ENCODE assay signal across 18 mouse cellular contexts in the genomic region with DNA sequence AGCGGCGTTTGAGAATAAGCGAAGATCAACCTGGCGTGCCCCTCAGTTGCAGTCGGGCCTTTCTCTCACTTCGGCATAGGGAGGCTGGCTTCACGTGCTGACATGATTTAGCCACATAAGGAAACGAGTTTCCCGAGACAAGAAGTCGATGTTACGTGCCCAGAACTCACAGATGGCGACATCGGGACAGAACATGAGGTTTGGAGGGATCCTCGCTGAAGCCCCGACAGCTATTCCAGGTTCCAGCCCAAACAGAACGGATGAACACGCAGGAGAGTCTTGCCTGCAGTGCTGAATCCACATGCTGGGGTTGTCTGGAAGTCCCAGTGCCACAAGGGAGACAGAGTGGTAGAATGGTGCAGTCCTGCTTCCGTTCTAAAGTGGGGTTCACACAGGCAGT. TPM values are rescaled to one million over a fixed set of nuclear protein-coding genes. Genes with fewer than 3 reads are reported as not detected.
DNase-seq lines count a peak whose midpoint lies in the region.
"Had no signal": no experiment of that assay in that cellular context is flagged by ENCODE, and none has a peak within 500 bp of the region (broad histone marks: within the 10 kb centered on the region; RNA-seq: fewer than 3 reads in every experiment).

No protein-coding gene starts in this region.

- DNase-seq in cerebellum, postnatal 14 days = peak; percentile 55 to 60
- DNase-seq in cerebellum, adult 11-12 months = no peak
- DNase-seq in brain, adult 2 months (ENCODE audit: low read depth, low spot score) = peak; percentile 50
- DNase-seq in layer of hippocampus, adult 11-12 months (ENCODE audit: low spot score) = peak; percentile 52
- peak; percentile 41 to 49 for DNase-seq in layer of hippocampus, postnatal 10 days (ENCODE audit: low spot score in 2 of 2)
- no peak for DNase-seq in frontal cortex, adult 2 months (ENCODE audit: extremely low spot score in 1 of 2, low spot score in 1 of 2)
- no peak for DNase-seq in urinary bladder, postnatal 4 days (ENCODE audit: low spot score in 2 of 2)
- DNase-seq in heart, postnatal 36 days = no peak
- DNase-seq: adrenal gland, postnatal 10 days; cerebellum, adult 18-20 months; cerebellum, postnatal 36 days; embryo, embryonic 11 days; gastrocnemius, postnatal 10 days; lung, adult 18-20 months; lung, postnatal 10 days had no signal

- intact Hi-C loops in heart, postnatal 36 days (cut with DNase I) = no loop called here

RNA-seq across cellular contexts. Expression of a gene that starts 29.6 kb away (rescaled TPM):
- total RNA-seq in layer of hippocampus, postnatal 10 days (2021) = under 1 TPM; 0.40 to 0.80 TPM
- polyA plus RNA-seq in frontal cortex, adult 2 months (2012; rRNA removed) = 1.8 and 1.9 TPM in 2 replicates
- under 1 TPM; 0.35 to 0.56 TPM for total RNA-seq in heart, postnatal 36 days (2021)
- polyA plus RNA-seq: heart, postnatal 0 days; midbrain, embryonic 10.5 days; myocyte had no signal

RNA-seq across cellular contexts. Expression of a gene that starts 29.7 kb away (rescaled TPM):
- total RNA-seq in layer of hippocampus, postnatal 10 days (2021) = under 1 TPM; 0.42 to 0.75 TPM
- polyA plus RNA-seq in frontal cortex, adult 2 months (2012; rRNA removed) = 1.2 and 1.8 TPM in 2 replicates
- total RNA-seq in heart, postnatal 36 days (2021) = not detected

Comparison
In these comparisons a context has a peak if more than half of its experiments do, and no peak if none do; other contexts are left out.
1. DNase-seq: peak in cerebellum, postnatal 14 days (2 of 2), brain, adult 2 months (single experiment), layer of hippocampus, adult 11-12 months (single experiment) and layer of hippocampus, postnatal 10 days (2 of 2); none in cerebellum, adult 11-12 months (single experiment), frontal cortex, adult 2 months (0 of 2), urinary bladder, postnatal 4 days (0 of 2) and heart, postnatal 36 days (0 of 2).